Mouse (Mus musculus): ENCODE results near the gene Sgk1. TPM values are rescaled to one million over a fixed set of nuclear protein-coding genes. Genes with fewer than 3 reads are reported as not detected.
A peak's percentile ranks its signal among the peaks of the same experiment; 100 is the strongest.

Gene Sgk1
- total RNA-seq (2014; fragmentation: Nextera tagmentation) = 1.2 and 8.2 TPM in 2 replicates
- 8.5 and 12.6 TPM in 2 replicates for total RNA-seq (2017)

DNA sequence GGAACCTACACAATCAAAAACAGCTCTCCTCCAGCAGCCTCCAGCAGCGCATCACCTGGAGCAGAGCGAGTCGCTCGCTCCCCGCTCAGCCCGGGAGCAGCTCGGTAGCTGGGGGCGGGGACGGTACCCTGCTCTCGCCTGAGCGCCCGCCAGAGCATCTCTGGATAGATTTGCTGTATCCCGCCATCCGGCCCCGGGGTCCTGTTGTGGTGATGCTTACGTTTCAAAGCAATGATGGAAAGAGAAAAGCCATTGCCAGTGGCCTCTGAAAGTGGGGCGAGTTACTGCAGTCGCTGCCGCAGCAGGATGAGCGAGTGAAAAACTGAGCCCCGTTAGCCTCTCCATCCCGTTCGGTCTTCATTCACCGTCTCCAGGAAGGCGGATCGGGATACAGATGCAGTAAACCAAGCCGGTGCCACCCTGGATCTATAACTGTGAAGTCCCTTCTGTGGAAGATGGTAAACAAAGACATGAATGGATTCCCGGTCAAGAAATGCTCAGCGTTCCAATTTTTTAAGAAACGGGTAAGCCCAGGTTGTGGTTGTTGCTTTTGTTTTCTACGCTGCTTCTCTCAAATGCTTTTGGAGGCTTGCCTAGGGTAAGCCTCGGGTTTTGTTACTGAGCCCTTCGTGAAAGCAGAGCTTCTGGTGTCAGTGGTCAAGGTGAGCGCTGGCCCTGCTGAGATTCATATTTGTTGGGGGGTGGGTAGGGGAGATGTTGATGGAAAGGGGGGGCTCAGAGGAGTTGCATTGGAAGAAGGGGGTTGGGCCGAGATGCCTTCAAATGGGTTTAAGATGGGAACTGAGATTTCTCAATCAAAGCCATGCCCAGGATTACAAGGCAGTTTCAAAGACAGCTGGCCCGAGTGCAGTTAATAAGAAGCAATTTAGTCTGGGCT, at the start of gene Sgk1:
Sgk1 (plus strand) TSS at position 1 of the 898 bp plus-strand sequence.
- ATAC-seq (replicated peaks; ENCODE audit: poor library complexity, severe bottlenecking) = no peak; the same call in 1 of the 2 replicates

DNA sequence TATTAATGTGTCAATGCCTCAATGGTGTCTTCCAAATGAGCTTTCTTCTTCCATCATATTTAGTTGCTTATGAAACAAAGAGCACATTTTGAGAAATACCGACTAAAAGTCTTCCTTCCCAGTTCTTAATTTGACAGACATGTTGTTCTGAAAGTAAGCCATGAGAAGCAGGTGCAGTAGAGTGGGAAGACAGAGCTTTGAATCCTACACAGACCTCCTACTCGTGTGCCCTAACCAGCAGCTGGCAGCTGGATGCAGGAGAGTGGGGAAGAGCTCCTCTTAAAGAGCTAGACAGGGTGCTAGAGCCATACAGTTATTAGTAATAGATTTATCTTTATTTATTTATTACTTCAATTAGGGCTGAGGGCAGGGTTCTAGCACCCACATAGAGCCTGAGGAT, 49.7 kb upstream of the Sgk1 start:
- ATAC-seq (replicated peaks; ENCODE audit: poor library complexity, severe bottlenecking) = no peak

DNA sequence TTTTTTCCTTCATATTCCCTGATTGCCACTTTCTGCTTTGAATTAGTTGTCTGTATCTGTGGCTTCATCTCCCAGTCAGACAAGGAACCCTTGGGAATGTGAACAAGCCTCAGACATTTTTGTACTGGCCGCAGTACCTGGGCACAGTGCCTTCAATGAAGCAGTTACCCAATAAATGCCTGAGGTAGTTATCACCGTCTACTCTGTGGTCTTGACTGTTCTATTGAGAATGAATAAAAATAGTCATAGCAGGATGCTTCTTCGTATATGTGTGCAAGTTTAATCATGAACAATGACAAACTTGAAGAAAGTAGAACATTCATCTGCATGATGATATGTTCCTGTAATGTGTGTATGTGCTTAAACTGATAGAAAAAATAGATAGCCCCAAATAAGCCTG, 48.2 kb upstream of the Sgk1 start:
- no peak for ATAC-seq (replicated peaks; ENCODE audit: poor library complexity, severe bottlenecking)

DNA sequence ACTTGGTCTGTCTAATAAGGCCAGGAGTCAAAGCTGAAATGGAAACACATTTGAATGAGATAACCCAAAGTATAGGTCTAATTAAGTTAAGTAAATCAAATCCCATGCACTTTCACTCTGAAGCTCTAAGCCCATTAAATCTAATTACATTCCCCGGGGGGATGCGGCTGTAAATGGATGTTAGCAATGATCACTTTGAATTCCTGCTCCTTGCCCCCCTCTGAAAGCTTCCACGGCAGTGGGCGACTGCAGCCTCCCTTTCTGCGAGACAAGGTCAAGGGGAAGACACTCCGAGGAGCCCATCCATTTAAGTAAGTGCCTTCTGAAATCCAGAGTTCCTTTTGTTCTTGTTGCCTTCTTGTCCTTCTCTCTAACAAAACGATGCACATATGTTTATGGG, 46.9 kb upstream of the Sgk1 start:
- ATAC-seq (replicated peaks; ENCODE audit: poor library complexity, severe bottlenecking) = no peak

DNA sequence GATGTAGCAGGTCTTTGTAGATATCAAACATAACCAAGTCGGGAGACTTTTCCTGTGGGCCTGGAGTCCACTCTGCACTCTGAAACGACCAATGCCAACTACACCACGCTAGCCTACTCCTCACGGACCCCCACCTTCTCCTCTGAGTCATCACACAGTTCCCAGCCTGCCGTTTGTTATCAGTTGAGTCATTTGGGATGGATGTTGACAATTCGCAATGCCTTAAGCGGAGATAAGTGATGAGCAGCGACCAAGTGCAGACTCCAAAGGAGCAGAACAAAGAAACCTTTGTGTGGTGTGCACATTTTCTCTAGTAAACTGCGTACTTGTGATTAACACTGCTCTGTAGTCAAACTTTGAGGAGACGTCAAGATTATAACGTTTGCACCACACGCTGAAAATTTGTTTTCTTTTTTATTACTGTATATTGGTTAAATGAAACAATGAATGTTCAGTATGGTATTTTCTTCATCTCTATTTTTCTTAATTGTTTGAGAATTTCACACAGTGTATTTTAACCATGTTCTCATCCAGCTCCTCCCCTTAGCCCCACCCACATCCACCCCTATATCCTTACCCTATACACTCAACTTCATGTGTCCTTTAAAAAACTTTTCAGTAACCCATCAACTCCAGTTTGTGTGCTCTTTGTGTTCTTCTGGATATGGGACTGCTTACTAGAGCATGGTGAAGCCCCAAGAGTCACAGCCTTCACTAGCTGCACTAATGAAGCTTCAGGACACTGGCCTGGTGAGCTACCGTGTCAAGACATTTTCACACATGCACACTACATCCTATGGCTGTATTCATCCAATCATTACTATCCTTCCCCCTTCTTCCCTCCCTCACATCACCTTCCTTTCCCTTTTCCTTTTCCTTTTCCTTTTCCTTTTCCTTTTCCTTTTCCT, 42.5 kb upstream of the Sgk1 start:
- no peak for ATAC-seq (replicated peaks; ENCODE audit: poor library complexity, severe bottlenecking)

DNA sequence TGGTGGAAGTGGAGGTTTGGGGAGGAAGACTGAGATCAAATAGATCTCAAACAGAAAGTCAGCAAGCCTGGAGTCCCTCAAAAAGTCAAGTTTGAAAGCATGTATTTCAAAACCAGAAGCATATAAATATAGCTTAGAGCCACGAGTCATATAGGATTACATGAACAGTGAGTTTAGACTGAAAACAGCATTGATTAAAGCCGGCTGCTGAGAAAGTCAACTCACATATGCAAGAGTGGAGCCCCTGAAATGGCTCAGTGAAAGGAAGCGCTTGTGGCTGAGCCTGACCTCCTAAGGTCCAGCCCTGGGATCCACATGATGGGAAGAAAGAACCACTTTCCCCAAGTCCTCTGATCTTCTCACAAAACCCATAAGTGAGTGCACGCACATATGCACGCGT, 38.7 kb upstream of the Sgk1 start:
- no peak for ATAC-seq (replicated peaks; ENCODE audit: poor library complexity, severe bottlenecking)

DNA sequence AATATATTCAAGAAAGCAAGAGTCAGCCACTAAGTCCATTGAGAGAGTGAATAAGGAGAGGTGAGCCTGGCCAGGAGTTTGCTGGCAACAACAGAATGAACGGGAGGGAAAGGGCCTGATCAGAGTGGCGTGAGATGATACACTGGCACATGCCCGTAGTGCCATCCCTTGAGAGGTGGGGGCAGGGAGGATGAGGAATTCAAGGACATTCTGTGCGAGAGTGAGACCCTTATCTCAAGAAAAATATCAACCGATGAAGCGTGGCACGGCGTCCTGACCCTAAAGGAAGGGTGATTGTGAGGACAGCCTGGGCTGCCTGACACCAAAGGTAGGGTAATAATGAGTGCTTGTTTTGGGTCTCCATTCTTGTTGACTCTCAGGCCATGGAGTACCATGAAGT, 38.1 kb upstream of the Sgk1 start:
- ATAC-seq (replicated peaks; ENCODE audit: poor library complexity, severe bottlenecking) = no peak

DNA sequence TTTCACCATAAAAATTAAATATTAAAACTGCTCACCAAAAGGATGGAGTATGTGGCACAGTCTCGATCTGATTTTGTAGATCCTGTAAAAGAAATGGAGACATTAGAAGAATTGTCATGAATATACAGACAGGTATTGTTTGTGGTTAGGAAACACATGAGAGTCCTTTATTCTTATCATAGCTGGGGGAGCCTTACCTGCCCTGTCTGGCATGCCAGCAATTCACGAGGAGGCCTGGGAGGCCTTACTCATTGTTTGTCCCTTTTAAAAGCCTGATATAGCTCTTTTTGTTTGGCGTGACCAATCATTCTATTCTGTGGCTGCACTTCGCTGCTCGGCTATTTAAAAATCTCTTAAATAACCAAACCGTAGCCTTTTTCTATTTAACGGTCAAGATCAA, 37.6 kb upstream of the Sgk1 start:
- no peak for ATAC-seq (replicated peaks; ENCODE audit: poor library complexity, severe bottlenecking)

DNA sequence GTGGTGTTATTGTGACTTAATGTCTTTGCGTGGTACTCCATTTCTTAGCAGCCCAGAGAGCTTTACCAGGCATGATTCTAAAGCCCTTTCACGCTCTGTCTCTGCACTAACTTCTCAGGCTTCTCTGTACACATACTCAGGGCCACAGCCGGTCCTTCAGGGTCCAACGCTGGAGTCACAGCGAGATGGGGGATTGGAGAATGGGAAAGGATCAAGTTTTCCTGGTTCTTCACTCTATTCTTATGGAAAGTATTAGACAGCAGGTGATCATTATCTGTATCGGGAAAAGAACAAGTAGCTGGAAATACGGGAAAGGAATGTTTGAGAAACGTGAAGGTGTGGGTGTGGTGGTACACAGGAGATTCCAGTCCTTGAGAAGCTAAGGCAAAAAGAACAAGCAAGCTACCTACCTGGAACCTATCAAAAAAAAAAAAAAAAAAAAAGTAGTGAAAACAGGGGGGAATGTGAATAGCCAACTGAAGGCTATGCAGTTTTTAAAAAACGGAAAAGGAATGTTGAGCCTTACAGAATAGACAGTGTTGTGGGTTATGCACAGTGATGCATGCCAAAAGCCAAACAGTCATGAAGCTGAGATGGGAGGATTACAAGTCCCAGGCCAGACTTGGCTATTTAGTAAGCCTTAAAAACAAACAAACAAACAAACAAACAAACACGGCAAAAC, 36.2 kb upstream of the Sgk1 start:
- no peak for ATAC-seq (replicated peaks; ENCODE audit: poor library complexity, severe bottlenecking)

DNA sequence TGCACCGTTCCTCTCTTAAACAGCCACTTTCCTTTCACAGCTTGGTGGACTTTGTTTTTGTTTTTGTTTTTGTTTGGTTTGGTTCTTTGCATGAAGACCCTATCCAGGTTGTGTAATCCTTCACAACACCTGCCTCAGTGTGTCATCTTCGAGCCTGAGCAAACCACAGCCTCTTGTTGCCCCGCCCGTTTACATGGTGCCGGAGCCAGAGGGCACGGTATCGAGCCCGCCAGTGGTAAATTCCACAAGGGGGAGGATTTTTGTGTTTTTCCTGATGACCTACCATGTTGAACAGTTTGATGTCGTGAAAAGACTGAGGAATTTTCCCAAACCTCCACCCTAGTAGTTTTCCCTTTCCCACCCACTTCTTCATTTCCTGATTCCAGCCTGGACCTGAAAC, 35.6 kb upstream of the Sgk1 start:
- no peak for ATAC-seq (replicated peaks; ENCODE audit: poor library complexity, severe bottlenecking)

DNA sequence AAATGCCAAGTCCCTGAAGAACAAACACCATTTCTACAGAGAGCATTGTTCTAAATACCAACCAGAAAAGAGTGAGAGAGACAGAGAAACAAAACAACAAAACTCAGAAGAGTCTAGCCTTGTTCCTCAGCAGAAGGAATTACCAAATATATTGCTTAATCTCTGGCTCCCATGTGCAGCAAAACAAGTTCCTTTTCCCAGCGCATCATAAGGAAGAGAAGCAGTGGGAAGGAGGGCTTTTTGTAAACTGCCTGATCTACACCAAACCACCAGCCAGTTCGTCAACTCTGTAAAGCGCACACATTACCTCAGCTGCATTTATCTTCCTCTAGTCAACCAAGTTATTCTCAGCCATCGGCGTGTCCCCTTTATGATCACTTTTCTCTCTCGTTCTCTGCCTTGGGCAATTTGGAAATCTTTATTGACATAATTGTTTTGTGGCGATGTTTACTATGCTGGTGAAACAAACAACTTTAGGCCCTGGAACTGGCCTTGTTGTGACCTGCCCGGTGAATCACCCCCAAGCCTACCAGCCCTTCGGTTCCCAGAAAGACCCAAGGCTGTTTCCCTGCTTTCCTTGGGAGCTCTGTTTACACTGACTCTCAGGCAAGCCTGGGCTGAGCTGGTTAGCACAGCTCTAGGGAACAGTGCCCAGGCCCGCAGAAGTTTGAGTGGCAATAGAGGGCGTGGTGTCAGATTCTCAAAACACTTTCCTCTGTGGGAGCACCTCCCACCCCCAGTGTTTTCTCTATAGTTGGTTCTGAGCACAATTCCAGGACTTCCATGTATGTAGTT, 34.8 kb upstream of the Sgk1 start:
- peak; percentile 56 for ATAC-seq (replicated peaks; ENCODE audit: poor library complexity, severe bottlenecking)

DNA sequence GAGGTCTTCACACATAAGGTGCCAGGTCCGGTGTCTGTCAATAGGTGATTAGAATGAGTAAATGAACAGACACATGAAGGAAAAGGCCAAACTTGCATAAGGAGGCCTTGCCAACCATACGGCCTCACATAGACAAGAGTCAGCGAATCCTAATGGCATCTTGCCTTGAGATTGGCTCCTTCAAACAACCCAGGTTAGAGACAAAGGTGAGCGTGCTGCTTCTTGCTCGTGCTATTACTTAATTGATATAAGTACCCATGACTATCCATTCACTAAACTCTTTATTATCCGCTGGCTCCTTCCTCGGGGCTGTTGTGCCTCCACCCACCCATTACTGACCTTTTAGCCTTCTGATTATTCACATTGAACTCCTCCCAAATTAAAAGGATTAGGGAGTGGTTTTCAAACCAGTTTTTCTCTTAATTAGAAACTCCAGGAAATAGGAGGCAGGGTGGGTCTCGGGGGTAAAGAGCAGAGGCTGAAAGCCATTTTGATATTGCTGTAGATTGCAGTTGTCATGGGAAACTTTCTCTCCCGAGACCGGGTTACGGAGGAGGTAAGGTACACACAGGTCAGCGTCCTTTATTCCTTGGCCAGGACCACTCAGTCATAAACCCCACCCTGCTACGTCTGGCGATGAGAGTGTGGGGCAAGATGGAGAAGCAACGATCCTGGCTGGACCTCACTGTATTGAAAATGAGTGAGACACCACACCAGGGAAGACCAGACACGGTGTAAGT, 33.9 kb upstream of the Sgk1 start:
- ATAC-seq (replicated peaks; ENCODE audit: poor library complexity, severe bottlenecking) = no peak

DNA sequence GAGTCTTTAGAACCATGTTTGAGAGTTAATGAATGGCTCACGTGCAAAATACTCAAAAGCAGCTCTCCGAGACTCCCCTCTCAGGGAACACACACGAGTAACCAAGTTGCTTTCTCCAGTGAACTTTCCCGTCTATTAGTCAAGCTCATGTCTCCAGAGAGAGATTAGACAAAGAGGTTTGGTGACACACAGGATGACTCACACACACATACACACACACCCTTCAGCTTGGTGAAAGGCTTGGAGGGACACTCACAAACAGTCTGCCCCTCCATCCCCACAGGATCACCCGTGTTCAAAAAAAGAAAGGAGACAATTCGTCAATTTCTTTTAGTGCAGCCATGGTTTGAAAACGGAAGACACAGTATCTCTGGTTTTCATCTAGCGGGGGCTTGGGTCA, 32.7 kb upstream of the Sgk1 start:
- ATAC-seq (replicated peaks; ENCODE audit: poor library complexity, severe bottlenecking) = no peak

DNA sequence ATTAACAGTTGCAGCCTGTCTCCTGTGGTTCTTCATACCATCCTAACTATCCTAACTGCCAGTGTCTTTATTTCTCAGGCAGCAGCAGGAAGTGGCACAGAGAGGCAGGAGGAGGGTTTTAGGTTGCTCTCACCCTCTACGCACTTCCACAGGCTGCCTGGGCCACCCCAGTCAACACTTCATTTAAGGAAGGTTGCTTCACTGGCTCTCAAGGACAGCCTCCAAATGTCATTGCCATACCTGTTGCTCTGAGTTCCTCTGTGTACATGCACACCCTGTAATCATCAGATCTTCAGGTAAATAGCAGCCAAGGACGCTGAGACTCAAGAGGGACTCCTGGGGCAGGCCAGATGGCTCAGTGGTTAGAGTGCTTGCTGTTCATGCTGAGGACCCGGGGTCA, 31.7 kb upstream of the Sgk1 start:
- ATAC-seq (replicated peaks; ENCODE audit: poor library complexity, severe bottlenecking) = no peak

DNA sequence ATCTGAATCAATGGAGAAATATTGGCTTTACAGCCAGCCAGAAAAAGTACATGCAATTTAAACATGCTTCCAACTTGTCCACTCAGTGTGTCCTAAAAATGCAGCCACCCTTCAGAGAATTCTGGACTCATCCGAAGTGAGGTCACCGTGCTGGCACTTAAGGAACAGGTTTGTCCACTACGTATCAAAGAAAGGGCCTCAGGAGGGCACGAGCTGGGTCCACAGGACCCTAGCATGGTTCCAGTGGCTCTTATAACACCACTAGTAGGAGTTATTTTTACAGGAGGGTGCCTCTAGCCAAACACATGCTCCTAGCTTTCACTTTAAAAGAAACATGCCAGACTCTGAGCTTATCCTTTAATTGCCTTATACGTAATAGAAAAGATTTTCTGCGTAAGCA, 28.9 kb upstream of the Sgk1 start:
- no peak for ATAC-seq (replicated peaks; ENCODE audit: poor library complexity, severe bottlenecking)

DNA sequence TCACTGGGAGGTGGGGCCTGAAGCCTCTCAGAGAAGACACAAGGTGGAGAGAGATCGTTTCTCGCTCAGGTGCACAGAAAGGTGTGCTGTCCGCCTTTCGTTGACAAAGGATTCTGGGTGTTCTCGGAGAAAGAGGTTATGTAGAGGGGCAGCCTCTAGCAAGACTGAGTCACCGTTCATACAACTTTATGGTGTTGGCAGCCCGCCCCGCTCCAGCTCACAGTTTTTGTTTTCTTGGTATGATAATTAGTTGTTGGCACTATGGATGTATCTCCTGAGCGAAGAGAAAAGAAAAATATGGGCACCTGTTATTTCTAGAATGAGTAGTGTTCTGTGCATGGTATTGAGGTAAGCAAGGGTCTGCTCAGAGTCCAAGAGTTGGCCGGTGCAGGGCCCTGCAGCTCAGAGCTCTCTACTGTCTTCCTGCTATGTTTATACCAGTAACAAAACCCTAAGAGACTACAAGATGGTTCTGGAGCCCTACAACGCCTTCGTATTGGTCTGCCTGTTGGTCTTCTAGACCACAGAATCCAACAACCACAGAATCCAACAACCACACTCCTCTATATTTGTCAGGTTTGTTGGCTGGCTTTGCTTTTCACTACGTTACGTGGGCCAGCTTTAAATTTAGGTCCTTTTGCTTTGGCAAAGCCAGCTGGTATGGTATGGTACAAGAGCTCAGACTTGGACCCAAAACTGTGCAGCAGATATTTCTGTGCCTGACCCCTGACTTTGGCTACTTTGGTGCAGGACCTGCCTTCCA, 28.2 kb upstream of the Sgk1 start:
- ATAC-seq (replicated peaks; ENCODE audit: poor library complexity, severe bottlenecking) = no peak

DNA sequence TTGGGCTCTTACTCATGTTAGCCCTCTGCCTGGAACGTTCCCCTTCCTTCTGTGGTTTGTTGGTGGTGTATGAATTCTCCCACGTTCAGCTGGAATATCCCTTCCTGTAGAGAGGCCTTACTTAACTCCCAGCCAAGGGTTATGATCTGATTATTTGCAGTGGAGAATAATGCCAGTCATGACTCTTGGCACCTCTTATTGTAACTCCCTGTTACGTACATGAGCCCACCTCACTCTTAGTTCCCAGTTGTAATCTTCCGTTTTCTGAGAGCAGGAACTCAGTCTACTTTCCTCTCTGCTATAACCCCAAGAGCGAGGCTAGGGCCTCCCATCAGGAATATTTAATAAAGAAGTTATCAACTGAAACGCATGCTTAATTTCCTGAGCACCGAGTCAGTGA, 26.6 kb upstream of the Sgk1 start:
- ATAC-seq (replicated peaks; ENCODE audit: poor library complexity, severe bottlenecking) = no peak

DNA sequence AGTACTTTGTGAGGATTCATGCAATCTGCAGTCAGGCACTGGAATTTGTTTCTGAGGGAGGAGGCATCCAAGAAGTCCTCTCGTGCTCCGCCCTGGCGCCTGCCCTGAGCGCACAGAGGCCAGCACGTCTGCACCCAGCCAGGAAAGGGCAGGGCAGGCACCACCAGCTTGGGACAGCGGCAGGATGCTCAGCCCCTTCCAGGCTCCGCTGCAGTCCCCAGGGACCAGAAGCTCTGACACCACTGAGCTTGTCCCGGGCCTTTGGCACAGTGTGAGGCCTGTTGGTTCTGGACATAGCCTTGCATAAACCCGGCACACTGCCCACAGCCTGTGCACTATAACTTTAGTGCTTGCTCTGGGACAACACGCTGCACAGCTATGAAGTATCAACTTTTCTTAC, 24.3 kb upstream of the Sgk1 start:
- no peak for ATAC-seq (replicated peaks; ENCODE audit: poor library complexity, severe bottlenecking)

All from granulocyte monocyte progenitor cell, adult 5-6 weeks (primary cell).